Mouse (Mus musculus) hindbrain, embryonic 16.5 days (tissue): Measurements from ENCODE around the gene Slc13a2. TPM values are rescaled to one million over a fixed set of nuclear protein-coding genes. Genes with fewer than 3 reads are reported as not detected.

Source experiments
- ATAC-seq: fragments of 200-750 bp; cut with Nextera tagmentation; 2 replicates; pipeline ENCODE4 v1.8.0; 2017; ENCODE audit warnings: moderate TSS enrichment, moderate library complexity
- H3K27ac ChIP-seq: fragments of 300-500 bp; sonication (generic); 2 replicates; pipeline ENCODE4 v1.5.1; 2014; ENCODE audit warnings: low read depth, mild to moderate bottlenecking, control low read depth, low read length, moderate library complexity
- H3K27me3 ChIP-seq: fragments of 300-500 bp; sonication (generic); replicated peaks from 2 replicates; pipeline ENCODE4 v1.6.1; 2014; ENCODE audit warnings: low read length; ENCODE audit not compliant: control insufficient read depth, insufficient read depth
- H3K36me3 ChIP-seq: fragments of 300-500 bp; sonication (generic); 2 replicates; pipeline ENCODE4 v1.6.1; 2014; ENCODE audit warnings: mild to moderate bottlenecking, low read length, moderate library complexity, mixed read lengths; ENCODE audit not compliant: control insufficient read depth, insufficient read depth
- H3K4me1 ChIP-seq: fragments of 300-500 bp; sonication (generic); 2 replicates; pipeline ENCODE4 v1.6.1; 2014; ENCODE audit warnings: low read depth, low read length; ENCODE audit not compliant: control insufficient read depth, insufficient read depth
- H3K4me2 ChIP-seq: fragments of 300-500 bp; sonication (generic); 2 replicates; pipeline ENCODE4 v1.6.1; 2014; ENCODE audit warnings: mild to moderate bottlenecking, low read length, control low read depth, moderate library complexity
- H3K4me3 ChIP-seq: fragments of 300-500 bp; sonication (generic); 2 replicates; pipeline ENCODE4 v1.5.1; 2014; ENCODE audit warnings: mild to moderate bottlenecking, low read length, control low read depth, moderate library complexity
- H3K9ac ChIP-seq: fragments of 300-500 bp; sonication (generic); 2 replicates; pipeline ENCODE4 v1.6.1; 2014; ENCODE audit warnings: low read depth, mild to moderate bottlenecking, control low read depth, low read length, moderate library complexity
- H3K9me3 ChIP-seq: fragments of 300-500 bp; sonication (generic); 2 replicates; pipeline ENCODE4 v1.6.1; 2014; ENCODE audit warnings: mild to moderate bottlenecking, low read length, moderate library complexity; ENCODE audit not compliant: control insufficient read depth
- WGBS: fragments of 180-500 bp; shearing (Covaris S2); extraction: QIAGEN DNeasy Blood & Tissue Kit; methylation state at CpG from one replicate; pipeline ENCODE4 v1.1.7; 2014; 5-methylcytosine and 5-hydroxymethylcytosine counted together
- polyA plus RNA-seq: library from polyadenylated mRNA; unstranded; fragments of >200 nt; fragmentation: Nextera tagmentation; extraction: Ambion mirVana; gene quantifications from 2 replicates; pipeline ENCODE4 v1.2.1, GENCODE M21; 2015

Slc13a2 gene
- polyA plus RNA-seq, 1 experiment from 2014 or later = not detected

GRCm38 (mm10) chr11:78438399-78438930 is 16.4 kb upstream of the Slc13a2 start:
- H3K27ac ChIP-seq = no peak overlapping the region
- WGBS = 86% methylated on average over 3 of the region's 3 CpGs
- H3K36me3 ChIP-seq = no peaks in the 10 kb centered on the region
- H3K4me2 ChIP-seq = no peak overlapping the region
- no peak overlapping the region for H3K9ac ChIP-seq
- no peak overlapping the region for H3K4me3 ChIP-seq
- H3K27me3 ChIP-seq = no peaks in the 10 kb centered on the region
- no peak for ATAC-seq
- H3K4me1 ChIP-seq = no peaks in the 10 kb centered on the region
- H3K9me3 ChIP-seq = no peaks in the 10 kb centered on the region

- Histone ChIP-seq H3K36me3 (no peaks in the 10 kb centered on the region), H3K27ac (no peak overlapping the region), H3K4me2 (no peak overlapping the region), H3K27me3 (no peaks in the 10 kb centered on the region), H3K9me3 (no peaks in the 10 kb centered on the region), H3K4me3 (no peak overlapping the region), H3K4me1 (no peaks in the 10 kb centered on the region), H3K9ac (no peak overlapping the region)
- ATAC-seq = no peak
- WGBS = 95% methylated on average over 7 of the region's 7 CpGs
Observed at GRCm38 (mm10) chr11:78437182-78437581, 15.2 kb upstream of the Slc13a2 start.

GRCm38 (mm10) chr11:78435776-78436349 is 13.8 kb upstream of the Slc13a2 start:
- Histone ChIP-seq H3K4me2 (no peak overlapping the region), H3K9ac (no peak overlapping the region), H3K4me3 (no peak overlapping the region), H3K27ac (no peak overlapping the region), H3K9me3 (no peaks in the 10 kb centered on the region), H3K36me3 (no peaks in the 10 kb centered on the region), H3K4me1 (no peaks in the 10 kb centered on the region), H3K27me3 (no peaks in the 10 kb centered on the region)
- ATAC-seq = no peak
- WGBS = 9% methylated on average over 19 of the region's 19 CpGs

GRCm38 (mm10) chr11:78434052-78434451 is 12.0 kb upstream of the Slc13a2 start:
- no peak overlapping the region for H3K9ac ChIP-seq
- H3K4me2 ChIP-seq = no peak overlapping the region
- no peaks in the 10 kb centered on the region for H3K9me3 ChIP-seq
- no peak overlapping the region for H3K27ac ChIP-seq
- no peaks in the 10 kb centered on the region for H3K36me3 ChIP-seq
- H3K4me1 ChIP-seq = no peaks in the 10 kb centered on the region
- ATAC-seq = no peak
- H3K4me3 ChIP-seq = no peak overlapping the region
- 77% methylated on average over 4 of the region's 4 CpGs for WGBS
- no peaks in the 10 kb centered on the region for H3K27me3 ChIP-seq

- no peak for ATAC-seq
- no peak overlapping the region for H3K27ac ChIP-seq
- no peak overlapping the region for H3K9ac ChIP-seq
- H3K4me3 ChIP-seq = no peak overlapping the region
- H3K27me3 ChIP-seq = no peaks in the 10 kb centered on the region
- no peaks in the 10 kb centered on the region for H3K4me1 ChIP-seq
- no peak overlapping the region for H3K4me2 ChIP-seq
- H3K9me3 ChIP-seq = no peaks in the 10 kb centered on the region
- WGBS = 88% methylated on average over 10 of the region's 10 CpGs
- H3K36me3 ChIP-seq = no peaks in the 10 kb centered on the region
Observed at GRCm38 (mm10) chr11:78431176-78431575, 9.2 kb upstream of the Slc13a2 start.

- 56% methylated on average over 11 of the region's 11 CpGs for WGBS
- no peak for ATAC-seq
- H3K4me2 ChIP-seq = no peak overlapping the region
Observed at GRCm38 (mm10) chr11:78430195-78430878, 8.3 kb upstream of the Slc13a2 start.

GRCm38 (mm10) chr11:78428309-78428708 is 6.3 kb upstream of the Slc13a2 start:
- ATAC-seq = no peak
- WGBS = 71% methylated on average over 5 of the region's 5 CpGs

More at GRCm38 (mm10) chr11:78430195-78430878, 8.3 kb upstream of the Slc13a2 start:
- no peaks in the 10 kb centered on the region for H3K27me3 ChIP-seq
- H3K9me3 ChIP-seq = no peaks in the 10 kb centered on the region
- no peaks in the 10 kb centered on the region for H3K36me3 ChIP-seq
- H3K27ac ChIP-seq = no peak overlapping the region
- no peaks in the 10 kb centered on the region for H3K4me1 ChIP-seq
- H3K4me3 ChIP-seq = no peak overlapping the region
- no peak overlapping the region for H3K9ac ChIP-seq

GRCm38 (mm10) chr11:78427655-78428054 is 5.6 kb upstream of the Slc13a2 start:
- Histone ChIP-seq H3K27me3 (no peaks in the 10 kb centered on the region), H3K4me2 (no peak overlapping the region), H3K9me3 (no peaks in the 10 kb centered on the region), H3K9ac (no peak overlapping the region), H3K4me3 (no peak overlapping the region), H3K27ac (no peak overlapping the region), H3K4me1 (no peaks in the 10 kb centered on the region), H3K36me3 (no peaks in the 10 kb centered on the region)
- WGBS = 92% methylated on average over 6 of the region's 6 CpGs
- no peak for ATAC-seq

More at GRCm38 (mm10) chr11:78428309-78428708, 6.3 kb upstream of the Slc13a2 start:
- H3K4me1 ChIP-seq = no peaks in the 10 kb centered on the region
- no peaks in the 10 kb centered on the region for H3K9me3 ChIP-seq
- H3K27ac ChIP-seq = no peak overlapping the region
- H3K9ac ChIP-seq = no peak overlapping the region
- H3K27me3 ChIP-seq = no peaks in the 10 kb centered on the region
- no peak overlapping the region for H3K4me3 ChIP-seq
- H3K36me3 ChIP-seq = no peaks in the 10 kb centered on the region
- H3K4me2 ChIP-seq = no peak overlapping the region

GRCm38 (mm10) chr11:78425572-78425971 is 3.6 kb upstream of the Slc13a2 start:
- Histone ChIP-seq H3K36me3 (no peaks in the 10 kb centered on the region), H3K4me1 (no peaks in the 10 kb centered on the region), H3K9me3 (no peaks in the 10 kb centered on the region), H3K27me3 (no peaks in the 10 kb centered on the region), H3K4me2 (no peak overlapping the region), H3K9ac (no peak overlapping the region), H3K4me3 (no peak overlapping the region), H3K27ac (no peak overlapping the region)
- no peak for ATAC-seq
- 92% methylated on average over 1 of the region's 1 CpGs for WGBS
